Mouse (Mus musculus) liver, embryonic 16.5 days (tissue): Measurements from ENCODE around the gene Tmx4. TPM values are rescaled to one million over a fixed set of nuclear protein-coding genes. Genes with fewer than 3 reads are reported as not detected.
"Not testable (repeated sequence)": the region's sequence is repeated elsewhere in the genome, so short reads cannot be mapped to it uniquely, and the experiment has no call there.

Experiments used
- ATAC-seq: fragments of 200-750 bp; cut with Nextera tagmentation; 2 replicates; pipeline ENCODE4 v1.8.0; 2017; ENCODE audit warnings: low read depth, mild to moderate bottlenecking, moderate number of reproducible peaks, moderate library complexity
- H3K27ac ChIP-seq: fragments of 300-500 bp; sonication (generic); 2 replicates; pipeline ENCODE4 v1.5.1; 2014; ENCODE audit warnings: mild to moderate bottlenecking, low read length
- H3K27me3 ChIP-seq: fragments of 300-500 bp; sonication (generic); 2 replicates; pipeline ENCODE4 v1.6.1; 2014; ENCODE audit warnings: low read depth, low read length, mixed read lengths; ENCODE audit not compliant: control insufficient read depth, insufficient read depth
- H3K36me3 ChIP-seq: fragments of 300-500 bp; sonication (generic); 2 replicates; pipeline ENCODE4 v1.6.1; 2014; ENCODE audit warnings: mild to moderate bottlenecking; ENCODE audit not compliant: control insufficient read depth, insufficient read depth
- H3K4me1 ChIP-seq: fragments of 300-500 bp; sonication (generic); 2 replicates; pipeline ENCODE4 v1.6.1; 2014; ENCODE audit warnings: low read depth, low read length, mixed read lengths; ENCODE audit not compliant: control insufficient read depth
- H3K4me2 ChIP-seq: fragments of 300-500 bp; sonication (generic); 2 replicates; pipeline ENCODE4 v1.6.1; 2014; ENCODE audit warnings: low read depth, low read length, mixed read lengths
- H3K4me3 ChIP-seq: fragments of 300-500 bp; sonication (generic); 2 replicates; pipeline ENCODE4 v1.5.1; 2014; ENCODE audit warnings: low read depth, mild to moderate bottlenecking, low read length
- H3K9ac ChIP-seq: fragments of 300-500 bp; sonication (generic); 2 replicates; pipeline ENCODE4 v1.6.1; 2014; ENCODE audit warnings: low read depth, low read length
- H3K9me3 ChIP-seq: fragments of 300-500 bp; sonication (generic); replicated peaks from 2 replicates; pipeline ENCODE4 v1.6.1; 2016; ENCODE audit warnings: low read length; ENCODE audit not compliant: control insufficient read depth
- WGBS: fragments of 180-500 bp; shearing (Covaris S2); extraction: QIAGEN DNeasy Blood & Tissue Kit; methylation state at CpG from one replicate; pipeline ENCODE4 v1.1.7; 2014; ENCODE audit not compliant: insufficient replicate concordance; 5-methylcytosine and 5-hydroxymethylcytosine counted together
- polyA plus RNA-seq: library from polyadenylated mRNA; unstranded; fragments of >200 nt; fragmentation: Nextera tagmentation; extraction: Ambion mirVana; gene quantifications from 2 replicates; pipeline ENCODE4 v1.2.1, GENCODE M21; 2015

The Tmx4 gene
- polyA plus RNA-seq, 1 experiment from 2014 or later, result 10.4 TPM

DNA sequence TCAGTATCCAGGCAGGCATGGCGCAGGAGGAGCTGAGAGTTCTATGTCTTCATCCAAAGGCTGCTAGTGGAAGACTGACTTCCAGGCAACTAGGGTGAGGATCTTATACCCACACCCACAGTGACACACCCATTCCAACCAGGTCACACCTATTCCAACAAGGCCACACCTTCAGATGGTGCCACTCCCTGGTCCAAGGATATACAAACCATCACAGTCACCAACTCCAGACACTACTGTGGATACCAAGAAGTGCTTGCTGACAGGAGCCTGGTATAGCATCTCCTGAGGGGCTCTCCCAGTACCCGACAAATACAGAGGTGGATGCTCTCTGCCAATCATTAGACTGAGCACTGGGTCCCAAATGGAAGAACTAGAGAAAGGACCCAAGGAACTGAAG is 15.4 kb downstream of the Tmx4 start:
- not testable (repeated sequence) for H3K27me3 ChIP-seq, H3K9me3 ChIP-seq, H3K27ac ChIP-seq, H3K9ac ChIP-seq, H3K4me2 ChIP-seq, H3K4me1 ChIP-seq, H3K4me3 ChIP-seq, H3K36me3 ChIP-seq
- ATAC-seq, result peak; percentile 46; the same call in 1 of the 2 replicates
- WGBS, result 100% methylated on average over 1 of the region's 2 CpGs

GRCm38 (mm10) chr2:134604935-134605334 is 39.0 kb downstream of the Tmx4 start:
- Histone ChIP-seq H3K27ac (no peak overlapping the region), H3K36me3 (no peaks in the 10 kb centered on the region), H3K9me3 (no peaks in the 10 kb centered on the region), H3K4me2 (no peak overlapping the region), H3K4me1 (no peaks in the 10 kb centered on the region), H3K27me3 (no peaks in the 10 kb centered on the region), H3K9ac (no peak overlapping the region), H3K4me3 (no peak overlapping the region)
- no peak for ATAC-seq

- 78% methylated on average over 6 of the region's 6 CpGs for WGBS
- no peak for ATAC-seq
- no peaks in the 10 kb centered on the region for H3K4me1 ChIP-seq
- H3K36me3 ChIP-seq, result no peaks in the 10 kb centered on the region
- H3K9ac ChIP-seq, result no peak overlapping the region
- no peak overlapping the region for H3K4me3 ChIP-seq
- H3K27me3 ChIP-seq, result no peaks in the 10 kb centered on the region
- no peak overlapping the region for H3K27ac ChIP-seq
- no peak overlapping the region for H3K4me2 ChIP-seq
- no peaks in the 10 kb centered on the region for H3K9me3 ChIP-seq
Observed at GRCm38 (mm10) chr2:134591081-134591694, 52.8 kb downstream of the Tmx4 start.

- H3K36me3 ChIP-seq, result no peaks in the 10 kb centered on the region
- H3K4me2 ChIP-seq, result no peak overlapping the region
- H3K4me1 ChIP-seq, result no peaks in the 10 kb centered on the region
- H3K4me3 ChIP-seq, result no peak overlapping the region
- H3K27ac ChIP-seq, result no peak overlapping the region
- H3K9me3 ChIP-seq, result no peaks in the 10 kb centered on the region
- ATAC-seq, result no peak
- 65% methylated on average over 4 of the region's 4 CpGs for WGBS
- H3K27me3 ChIP-seq, result no peaks in the 10 kb centered on the region
- H3K9ac ChIP-seq, result no peak overlapping the region
Observed at GRCm38 (mm10) chr2:134585243-134585642, 58.7 kb downstream of the Tmx4 start.

GRCm38 (mm10) chr2:134559422-134559821 is 84.5 kb downstream of the Tmx4 start:
- WGBS, result 58% methylated on average over 3 of the region's 3 CpGs
- ATAC-seq, result peak; percentile 76
- Histone ChIP-seq H3K9me3 (peaks cover 4% of the 10 kb centered on the region), H3K4me2 (0 out of 2 replicates have a peak overlapping the region, but pooled peaks have one; percentile 30), H3K9ac (no peak overlapping the region), H3K4me3 (no peak overlapping the region), H3K4me1 (no peaks in the 10 kb centered on the region), H3K27me3 (no peaks in the 10 kb centered on the region), H3K27ac (no peak overlapping the region), H3K36me3 (no peaks in the 10 kb centered on the region)

GRCm38 (mm10) chr2:134554221-134554727 is 89.7 kb downstream of the Tmx4 start, which contains the start of gene Hao1:
Hao1 (minus strand) TSS chr2:134554368.
- no peaks in the 10 kb centered on the region for H3K36me3 ChIP-seq
- H3K27ac ChIP-seq, result no peak within 1 kb of the TSS
- H3K27me3 ChIP-seq, result no peaks in the 10 kb centered on the region
- no peak for ATAC-seq
- H3K4me1 ChIP-seq, result no peaks in the 10 kb centered on the region
- H3K4me3 ChIP-seq, result no peak within 1 kb of the TSS
- H3K4me2 ChIP-seq, result no peak within 1 kb of the TSS
- H3K9ac ChIP-seq, result no peak within 1 kb of the TSS
- WGBS, result 56% methylated on average over 8 of the region's 8 CpGs
- H3K9me3 ChIP-seq, result no peaks in the 10 kb centered on the region

DNA sequence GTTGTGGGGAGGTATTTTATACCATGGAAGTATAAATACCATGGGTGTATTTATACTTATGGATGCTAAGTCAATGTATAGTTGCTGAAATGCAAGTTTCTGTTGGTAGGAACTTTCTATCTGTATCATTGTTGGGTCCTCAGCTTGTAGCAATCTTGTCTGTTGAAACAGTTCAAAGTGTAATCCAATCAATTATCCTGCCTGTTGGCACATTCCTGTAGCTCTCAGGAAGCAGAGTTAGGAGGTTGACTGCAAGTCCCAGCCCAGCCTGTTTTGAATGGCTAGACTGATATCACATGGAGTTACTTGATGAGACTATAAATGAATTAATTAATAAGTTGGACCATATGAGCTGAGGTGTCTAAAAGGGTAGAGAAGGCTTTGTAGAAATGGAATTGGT is 91.6 kb downstream of the Tmx4 start:
- H3K9me3 ChIP-seq, result no peaks in the 10 kb centered on the region
- H3K9ac ChIP-seq, result no peak overlapping the region
- no peak overlapping the region for H3K27ac ChIP-seq
- no peaks in the 10 kb centered on the region for H3K36me3 ChIP-seq
- no peaks in the 10 kb centered on the region for H3K27me3 ChIP-seq
- H3K4me2 ChIP-seq, result no peak overlapping the region
- H3K4me1 ChIP-seq, result no peaks in the 10 kb centered on the region
- peak; percentile 48; the same call in 1 of the 2 replicates for ATAC-seq
- H3K4me3 ChIP-seq, result no peak overlapping the region

GRCm38 (mm10) chr2:134549770-134550169 is 94.2 kb downstream of the Tmx4 start:
- ATAC-seq, result no peak
- H3K27ac ChIP-seq, result no peak overlapping the region

GRCm38 (mm10) chr2:134545116-134545515 is 98.8 kb downstream of the Tmx4 start:
- Histone ChIP-seq H3K27ac (no peak overlapping the region), H3K36me3 (no peaks in the 10 kb centered on the region), H3K9ac (no peak overlapping the region), H3K4me3 (no peak overlapping the region), H3K4me1 (no peaks in the 10 kb centered on the region), H3K27me3 (no peaks in the 10 kb centered on the region), H3K9me3 (no peaks in the 10 kb centered on the region), H3K4me2 (no peak overlapping the region)
- 42% methylated on average over 5 of the region's 5 CpGs for WGBS
- ATAC-seq, result no peak

More at GRCm38 (mm10) chr2:134549770-134550169, 94.2 kb downstream of the Tmx4 start:
- no peak overlapping the region for H3K4me3 ChIP-seq
- no peaks in the 10 kb centered on the region for H3K27me3 ChIP-seq
- H3K4me2 ChIP-seq, result no peak overlapping the region
- H3K9me3 ChIP-seq, result no peaks in the 10 kb centered on the region
- no peaks in the 10 kb centered on the region for H3K4me1 ChIP-seq
- H3K9ac ChIP-seq, result no peak overlapping the region
- H3K36me3 ChIP-seq, result no peaks in the 10 kb centered on the region
- 11% methylated on average over 4 of the region's 4 CpGs for WGBS
